Mouse (Mus musculus) MEL (cell line): ENCODE measurements around the gene Ncoa3. TPM values are rescaled to one million over a fixed set of nuclear protein-coding genes. Genes with fewer than 3 reads are reported as not detected.

Experiments
- DNase-seq: peaks from one replicate; pipeline ENCODE4 v3.0.0; 2011; ENCODE audit warnings: low read depth, low spot score
- H3K27ac ChIP-seq: 2 replicates; pipeline ENCODE4 v1.5.1; 2012; ENCODE audit warnings: low read depth, mild to moderate bottlenecking, control low read depth, low read length, moderate library complexity; ENCODE audit not compliant: control insufficient read depth
- H3K27me3 ChIP-seq, 2 experiments: fragments of 150-350 bp in 1 of 2; sonication (generic) in 1 of 2; 2 replicates each; pipeline ENCODE4 v1.6.1; 2012; ENCODE audit warnings: low read length in 2 of 2, mild to moderate bottlenecking in 2 of 2, improper control_type of control experiment in 1 of 2, moderate library complexity in 1 of 2; ENCODE audit not compliant: insufficient read depth in 2 of 2, control insufficient read depth in 1 of 2
- H3K36me3 ChIP-seq, 2 experiments: 2 replicates each; pipeline ENCODE4 v1.6.1; 2012 to 2014; ENCODE audit warnings: low read length in 2 of 2, improper control_type of control experiment in 1 of 2, inconsistent platforms in 1 of 2, mild to moderate bottlenecking in 1 of 2; ENCODE audit not compliant: insufficient read depth in 2 of 2, control insufficient read depth in 1 of 2
- H3K4me1 ChIP-seq, 2 experiments: fragments of 150-350 bp in 1 of 2; sonication (generic) in 1 of 2; 2 replicates each; pipeline ENCODE4 v1.6.1; 2012; ENCODE audit warnings: low read length in 2 of 2, improper control_type of control experiment in 1 of 2, mild to moderate bottlenecking in 1 of 2; ENCODE audit not compliant: insufficient read depth in 2 of 2, control insufficient read depth in 1 of 2
- H3K4me3 ChIP-seq, 2 experiments: fragments of 150-350 bp in 1 of 2; sonication (generic) in 1 of 2; 2 replicates each; pipeline ENCODE4 v1.5.1; 2012; ENCODE audit warnings: low read depth in 2 of 2, low read length in 2 of 2, mild to moderate bottlenecking in 2 of 2, moderate library complexity in 2 of 2, control low read depth in 1 of 2, improper control_type of control experiment in 1 of 2; ENCODE audit not compliant: control insufficient read depth in 1 of 2, insufficient read depth in 1 of 2
- H3K79me2 ChIP-seq: 2 replicates; pipeline ENCODE4 v1.6.1; 2012; ENCODE audit warnings: mild to moderate bottlenecking, low read length, moderate library complexity; ENCODE audit not compliant: control insufficient read depth, poor library complexity, insufficient read depth
- H3K9ac ChIP-seq: 2 replicates; pipeline ENCODE4 v1.6.1; 2012; ENCODE audit warnings: low read depth, mild to moderate bottlenecking, control low read depth, low read length, moderate library complexity; ENCODE audit not compliant: control insufficient read depth, poor library complexity, severe bottlenecking
- H3K9me3 ChIP-seq: fragments of 150-350 bp; sonication (generic); replicated peaks from 2 replicates; pipeline ENCODE4 v1.6.1; 2012; ENCODE audit warnings: mild to moderate bottlenecking, low read length, improper control_type of control experiment, moderate library complexity; ENCODE audit not compliant: insufficient read depth
- BHLHE40 ChIP-seq: IDR thresholded peaks from 2 replicates; pipeline ENCODE4 v1.6.1; 2012; ENCODE audit warnings: low read depth, mild to moderate bottlenecking, inconsistent platforms, low read length, improper control_type of control experiment, borderline replicate concordance
- CHD1 ChIP-seq: IDR thresholded peaks from 2 replicates; pipeline ENCODE4 v1.6.1; 2012; ENCODE audit warnings: low read depth, mild to moderate bottlenecking, inconsistent platforms, low read length, improper control_type of control experiment
- CTCF ChIP-seq, 3 experiments: IDR thresholded peaks in 2 of 3; conservative IDR thresholded peaks in 1 of 3; 2 replicates each; pipeline ENCODE4 v1.5.1; 2011 to 2012; ENCODE audit warnings: low read length in 3 of 3, low read depth in 2 of 3, mild to moderate bottlenecking in 2 of 3, improper control_type of control experiment in 1 of 3, inconsistent platforms in 1 of 3, mixed read lengths in 1 of 3, moderate library complexity in 1 of 3; ENCODE audit not compliant: control insufficient read depth in 1 of 3, insufficient read depth in 1 of 3, poor library complexity in 1 of 3, severe bottlenecking in 1 of 3
- E2F4 ChIP-seq: IDR thresholded peaks from 2 replicates; pipeline ENCODE4 v1.6.1; 2011; ENCODE audit warnings: low read depth, low read length, improper control_type of control experiment, borderline replicate concordance
- ETS1 ChIP-seq: IDR thresholded peaks from 2 replicates; pipeline ENCODE4 v1.6.1; 2012; ENCODE audit warnings: low read depth, mild to moderate bottlenecking, inconsistent platforms, low read length, improper control_type of control experiment, moderate library complexity
- GATA1 ChIP-seq: IDR thresholded peaks from 2 replicates; pipeline ENCODE4 v1.6.1; 2011; ENCODE audit warnings: low read depth, low read length, improper control_type of control experiment
- JUND ChIP-seq: IDR thresholded peaks from 2 replicates; pipeline ENCODE4 v1.6.1; 2011; ENCODE audit warnings: low read depth, mild to moderate bottlenecking, improper control_type of control experiment, low read length
- KAT2A ChIP-seq: conservative IDR thresholded peaks from 2 replicates; pipeline ENCODE4 v1.6.1; 2012; ENCODE audit warnings: low read depth, low read length, improper control_type of control experiment, inconsistent platforms
- MAFK ChIP-seq: IDR thresholded peaks from 2 replicates; pipeline ENCODE4 v1.6.1; 2011; ENCODE audit warnings: low read depth, mild to moderate bottlenecking, low read length, improper control_type of control experiment, borderline replicate concordance
- MEF2A ChIP-seq: IDR thresholded peaks from 2 replicates; pipeline ENCODE4 v1.6.1; 2014; ENCODE audit warnings: low read depth, mild to moderate bottlenecking, inconsistent platforms, low read length, improper control_type of control experiment; ENCODE audit not compliant: poor library complexity, insufficient replicate concordance, severe bottlenecking; ENCODE audit errors: extremely low read depth
- MYB ChIP-seq: IDR thresholded peaks from 2 replicates; pipeline ENCODE4 v1.6.1; 2011; ENCODE audit warnings: mild to moderate bottlenecking, low read depth, low read length, improper control_type of control experiment
- POLR2AphosphoS5 ChIP-seq: IDR thresholded peaks from 2 replicates; pipeline ENCODE4 v1.6.1; 2012; ENCODE audit warnings: low read depth, borderline replicate concordance, mild to moderate bottlenecking, inconsistent platforms, low read length, moderate library complexity, mixed read lengths
- SIN3A ChIP-seq: IDR thresholded peaks from 2 replicates; pipeline ENCODE4 v1.6.1; 2012; ENCODE audit warnings: low read length, improper control_type of control experiment, inconsistent platforms
- SMC3 ChIP-seq: IDR thresholded peaks from 2 replicates; pipeline ENCODE4 v1.6.1; 2011; ENCODE audit warnings: low read depth, low read length, improper control_type of control experiment
- TCF12 ChIP-seq: IDR thresholded peaks from 2 replicates; pipeline ENCODE4 v1.6.1; 2014; ENCODE audit warnings: low read depth, mild to moderate bottlenecking, inconsistent platforms, low read length, improper control_type of control experiment, moderate library complexity
- ZKSCAN1 ChIP-seq: IDR thresholded peaks from 2 replicates; pipeline ENCODE4 v1.6.1; 2012; ENCODE audit warnings: low read depth, mild to moderate bottlenecking, inconsistent platforms, low read length, improper control_type of control experiment, moderate library complexity
- ZNF384 ChIP-seq: IDR thresholded peaks from 2 replicates; pipeline ENCODE4 v1.6.1; 2012; ENCODE audit warnings: low read depth, mild to moderate bottlenecking, inconsistent platforms, low read length, improper control_type of control experiment
- polyA plus RNA-seq, 2 experiments: library from polyadenylated mRNA; stranded (reverse) in 1 of 2; unstranded in 1 of 2; fragments of >175 nt in 1 of 2; fragments of >200 nt in 1 of 2; gene quantifications; 2 replicates each; pipeline versions ENCODE4 v1.2.1 to v1.2.4; 2012; ENCODE audit warnings: low replicate concordance in 2 of 2, low read depth in 1 of 2; ENCODE audit not compliant: insufficient read length in 2 of 2, insufficient read depth in 1 of 2, missing spikeins in 1 of 2
- total RNA-seq: library from RNA; depleted of rRNA; stranded (reverse); fragments of 300-350 nt; gene quantifications from 2 replicates; pipeline ENCODE4 v1.2.3, GENCODE M21; 2012

The Ncoa3 gene
- total and polyA plus RNA-seq, 3 experiments: 5.7 to 19.8 (median 10.3) TPM

DNA sequence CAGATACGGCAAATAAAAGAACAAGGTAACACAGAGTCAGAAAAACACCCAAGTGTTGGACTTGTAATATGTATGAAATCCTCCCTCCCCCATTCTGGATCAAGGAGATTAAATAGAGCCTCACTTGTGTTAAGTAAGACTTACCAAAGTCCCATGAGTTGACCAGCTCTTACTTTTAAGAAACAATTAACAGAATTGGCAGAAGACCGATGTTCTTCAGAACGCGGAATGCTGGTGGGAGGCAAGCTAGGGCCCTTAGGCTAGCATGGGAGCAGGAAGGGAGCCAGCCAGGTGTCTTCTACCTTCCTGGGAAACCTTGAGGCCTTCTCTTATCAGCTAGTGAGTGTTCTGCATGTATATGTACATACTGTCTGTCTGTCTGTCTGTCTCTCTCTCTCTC lies 55.5 kb downstream of the Ncoa3 start:
- Histone ChIP-seq H3K27ac (no peak overlapping the region), H3K27me3 (no peaks in the 10 kb centered on the region), H3K4me1 (peaks cover 10 to 17% of the 10 kb centered on the region in 2 experiments), H3K4me3 (no peak overlapping the region)
- no peak for TF ChIP-seq CTCF (IDR thresholded peaks at IDR 0.05 in 2 of 3, conservative IDR thresholded peaks at IDR 0.05 in 1 of 3; ENCODE audit: control insufficient read depth in 1 of 3, insufficient read depth in 1 of 3, low read depth in 2 of 3, low read length in 3 of 3, poor library complexity in 1 of 3, severe bottlenecking in 1 of 3)
- no peak for TF ChIP-seq MEF2A
- no peak for TF ChIP-seq ZNF384
- TF ChIP-seq JUND: no peak
- TF ChIP-seq ETS1: no peak
- no peak for TF ChIP-seq CHD1
- no peak for TF ChIP-seq GATA1
- no peak for TF ChIP-seq MYB
- no peak for TF ChIP-seq ZKSCAN1
- TF ChIP-seq MAFK: no peak
- no peak for TF ChIP-seq POLR2AphosphoS5
- TF ChIP-seq SIN3A: no peak
- TF ChIP-seq BHLHE40: no peak
- no peak for TF ChIP-seq SMC3
- no peak for TF ChIP-seq KAT2A
- no peak for TF ChIP-seq E2F4
- TF ChIP-seq TCF12: no peak
- TF ChIP-seq, all 39 proteins: peak for 0
- no peak overlapping the region for H3K9ac ChIP-seq
- no peaks in the 10 kb centered on the region for H3K79me2 ChIP-seq
- H3K9me3 ChIP-seq: no peaks in the 10 kb centered on the region
- peaks cover 2 to 14% of the 10 kb centered on the region in 2 experiments; a peak in 3 of 4 replicates for H3K36me3 ChIP-seq
- no peak for DNase-seq

DNA sequence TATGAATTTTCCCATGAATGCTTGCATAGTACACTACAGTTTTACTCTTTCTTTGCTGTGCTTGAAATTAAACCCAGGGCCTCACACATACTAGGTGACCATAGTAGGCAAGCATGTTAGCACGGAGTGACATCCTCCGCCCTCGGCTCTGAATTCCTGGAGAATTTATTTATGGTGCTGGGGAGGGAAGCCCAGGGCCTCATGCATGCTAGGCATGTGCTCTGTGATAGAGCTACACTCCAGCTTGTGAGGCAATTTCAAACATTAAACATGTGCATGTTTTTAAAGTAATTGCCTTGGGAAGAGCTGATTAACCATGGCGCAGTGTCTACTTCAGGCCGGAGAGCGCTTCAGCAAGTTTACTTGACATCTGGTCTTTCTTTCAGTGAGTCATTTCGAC lies 56.4 kb downstream of the Ncoa3 start:
- peaks cover 2 to 12% of the 10 kb centered on the region in 2 experiments; a peak in 3 of 4 replicates for H3K36me3 ChIP-seq

More for the DNA sequence above, 56.4 kb downstream of the Ncoa3 start:
- Histone ChIP-seq H3K9me3 (no peaks in the 10 kb centered on the region), H3K27ac (no peak overlapping the region), H3K4me1 (peaks cover 10 to 15% of the 10 kb centered on the region in 2 experiments), H3K27me3 (no peaks in the 10 kb centered on the region), H3K79me2 (no peaks in the 10 kb centered on the region), H3K4me3 (no peak overlapping the region), H3K9ac (no peak overlapping the region)
- TF ChIP-seq TCF12 (no peak), BHLHE40 (no peak), ZKSCAN1 (no peak)
- no peak for DNase-seq
